Mouse (Mus musculus) left cerebral cortex, adult 18-20 months (tissue): ENCODE results near the gene Gabra3. TPM values are rescaled to one million over a fixed set of nuclear protein-coding genes. Genes with fewer than 3 reads are reported as not detected.
A peak's percentile ranks its signal among the peaks of the same experiment; 100 is the strongest.

Source experiments
- DNase-seq, 2 experiments: peaks; one replicate each; pipeline ENCODE4 v3.0.0; 2021 to 2022; ENCODE audit warnings: low spot score in 2 of 2, mixed read lengths in 1 of 2
- long read RNA-seq, 2 experiments: library from polyadenylated mRNA; stranded (forward); transcript quantifications; one replicate each; pipeline ENCODE4 v2.0.0; 2021
- microRNA-seq, 2 experiments: library from miRNA; unstranded; fragments of <30 nt; microRNA quantifications; one replicate each; pipeline ENCODE4 v1.2.0; 2021
- total RNA-seq, 2 experiments: library from RNA; stranded (reverse); gene quantifications; 2 replicates each; pipeline ENCODE4 v1.2.3; 2021

Gabra3 gene
- 100 to 1,000 TPM in 1 of 2 experiments, 10 to 100 TPM in 1; 98.3 to 108 TPM for total RNA-seq
- long read RNA-seq, experiment 1, transcript Gabra3-201 (10 exons, 3,662 nt): major isoform, 7 of 16 reads
- long read RNA-seq, experiment 1, partial matches to known transcripts: 2 of 16 reads
- long read RNA-seq, experiment 1, other reads (novel, unspliced or antisense): 7 of 16 reads
- long read RNA-seq, experiment 2, partial matches to known transcripts: 1 of 11 reads
- long read RNA-seq, experiment 2, other reads (novel, unspliced or antisense): 8 of 11 reads

DNA sequence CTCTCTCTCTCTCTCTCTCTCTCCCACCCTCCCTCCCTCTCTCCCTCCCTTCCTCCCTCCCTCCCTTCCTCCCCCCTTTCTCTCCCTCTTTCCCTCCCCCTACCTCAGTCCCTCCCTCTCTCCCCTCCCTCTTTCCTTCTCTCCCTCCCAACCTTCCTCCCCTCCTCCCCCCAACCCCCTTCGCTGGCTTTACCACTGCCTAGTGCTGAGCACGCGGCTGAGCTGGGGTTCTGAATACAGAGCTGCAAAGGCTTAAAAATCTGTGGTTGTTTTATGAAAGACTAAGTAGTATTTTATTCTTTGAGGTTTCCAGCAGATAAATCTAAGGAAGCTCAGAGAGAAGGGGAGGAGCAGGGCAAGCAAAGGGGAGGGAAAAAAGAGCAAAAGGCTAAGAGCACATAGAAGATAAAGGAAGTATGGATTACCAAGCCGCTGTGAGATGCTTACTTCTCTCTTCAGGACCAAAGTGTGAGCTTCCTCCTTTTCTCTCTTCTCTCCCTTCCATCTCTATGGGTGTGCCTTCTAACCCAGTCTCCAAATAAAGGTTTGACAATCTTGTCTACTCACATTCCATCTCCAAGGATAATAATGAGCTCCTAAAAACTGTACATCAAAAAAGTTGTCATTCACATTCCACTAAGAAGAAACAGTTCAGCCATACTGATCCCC is at the start of gene Gabra3:
Gabra3 (minus strand) TSS at position 619 of the 669 bp plus-strand sequence.
- DNase-seq: no peak

DNA sequence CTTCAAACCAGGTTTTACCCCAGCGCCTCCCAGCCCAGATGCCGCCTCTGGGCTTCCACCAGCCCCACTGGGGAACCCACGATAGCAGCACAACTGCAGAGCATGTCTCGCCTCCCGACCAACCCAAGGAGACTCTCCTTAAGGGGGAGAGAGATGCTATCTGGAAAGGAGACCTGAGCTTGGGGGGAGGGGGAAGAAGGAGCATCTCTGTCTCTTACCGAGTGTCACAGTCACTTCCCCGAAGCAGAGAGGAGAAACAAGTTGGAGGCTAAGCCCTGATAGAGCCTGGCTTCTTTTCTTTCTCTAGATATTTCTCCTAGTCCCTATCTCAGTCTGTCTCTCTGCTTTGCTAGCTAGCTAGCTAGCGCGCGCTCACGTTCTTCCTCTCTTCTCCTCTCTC is 859 bp downstream of the Gabra3 start:
- peak; percentile 3 to 16 for DNase-seq

GRCm38 (mm10) chrX:72655381-72655780 is 1.3 kb downstream of the Gabra3 start:
- DNase-seq: no peak

GRCm38 (mm10) chrX:72650688-72651087 is 6.0 kb downstream of the Gabra3 start:
- no peak for DNase-seq

DNA sequence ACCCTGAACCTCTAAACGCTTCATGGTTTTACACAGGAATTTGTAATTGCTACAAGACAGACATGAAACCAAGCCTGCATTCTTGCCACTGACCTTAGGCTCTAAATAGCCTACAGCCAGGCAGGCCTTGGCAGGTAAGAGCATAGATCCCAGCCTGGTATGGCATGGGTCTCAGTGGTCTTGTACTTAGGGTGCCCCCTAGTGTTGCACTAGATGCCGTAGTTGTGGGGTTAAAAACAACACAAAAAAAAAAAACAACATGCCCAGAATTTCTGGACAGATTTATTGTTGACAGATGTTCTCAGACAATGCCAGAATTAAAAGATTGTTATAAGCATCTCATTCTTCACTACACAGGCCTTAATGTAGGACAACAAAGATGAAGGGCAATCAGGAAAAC is 12.0 kb downstream of the Gabra3 start:
- DNase-seq: no peak

- no peak for DNase-seq
Observed at GRCm38 (mm10) chrX:72497284-72497683, 159.4 kb downstream of the Gabra3 start.

DNA sequence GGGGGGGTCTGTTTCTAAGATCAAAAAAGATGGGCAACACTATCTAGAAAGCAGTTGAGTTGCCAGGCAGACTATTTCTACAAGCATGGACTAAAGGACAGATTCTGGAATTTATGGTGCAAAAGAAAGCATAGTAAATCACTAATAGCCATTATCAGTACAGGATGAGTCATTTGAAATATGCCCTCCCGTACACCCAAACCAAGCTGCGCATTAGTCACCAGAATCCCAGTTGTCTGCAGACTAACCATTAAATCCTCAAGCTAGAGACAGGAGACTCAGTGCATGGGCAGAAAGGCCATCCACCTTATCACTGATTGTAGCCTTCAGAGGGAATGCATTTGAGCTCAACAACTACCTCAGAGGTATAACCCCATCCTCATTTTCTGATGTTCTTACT is 166.8 kb downstream of the Gabra3 start:
- DNase-seq: no peak

- DNase-seq: no peak
Observed at GRCm38 (mm10) chrX:72386758-72387157, 269.9 kb downstream of the Gabra3 start, which contains the start of gene Magea10. TSS of gene Magea10 (minus strand) at chrX:72386858.

Small RNA genes lying within 50 kb of the gene (microRNA-seq; reads per million reads assigned to microRNA genes)
- gene Mir105 (0 reads per million in 2 experiments), gene Mir767 (0 to 0.25 reads per million in 2 experiments)

Other genes with a start within 250 kb of the Gabra3 start
- 1 to 10 TPM; 1.3 to 2.0 TPM for gene Gabrq, start 168.3 kb upstream of the Gabra3 start, total RNA-seq